Mouse (Mus musculus): ENCODE results near the gene Olfr624. TPM values are rescaled to one million over a fixed set of nuclear protein-coding genes. Genes with fewer than 3 reads are reported as not detected.

Gene Olfr624
- polyA plus RNA-seq (2015; fragmentation: Illumina TruSeq; extraction: RNeasy Lipid Tissue Mini Kit (QIAGEN cat#74804); ENCODE audit: insufficient read depth, low read depth, low replicate concordance) = not detected

DNA sequence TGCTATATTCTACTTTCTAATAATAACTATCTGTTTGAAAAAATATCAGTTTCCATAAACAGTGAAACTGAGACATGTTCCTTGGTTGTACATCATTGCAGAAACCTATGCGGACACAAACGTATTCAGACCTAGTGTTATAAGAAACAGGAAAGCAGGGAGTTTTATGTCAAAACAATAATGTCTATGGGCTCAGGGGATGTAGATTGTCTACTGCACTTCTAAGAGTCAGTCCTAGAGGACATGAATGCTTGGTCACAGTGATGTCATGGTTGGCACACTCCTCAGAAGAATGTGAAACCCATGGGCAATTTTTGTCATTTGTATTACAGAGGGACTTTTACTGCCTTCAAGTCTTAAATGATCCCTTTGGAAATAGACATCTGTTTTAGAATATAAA is at the start of gene Olfr624:
TSS of gene Olfr624 (minus strand) at position 101 of the 400 bp plus-strand sequence.

GRCm38 (mm10) chr7:103714371-103714770 is 43.4 kb upstream of the Olfr624 start, which contains the start of gene Olfr243:
Gene Olfr243 (plus strand): TSS chr7:103714671.

DNA sequence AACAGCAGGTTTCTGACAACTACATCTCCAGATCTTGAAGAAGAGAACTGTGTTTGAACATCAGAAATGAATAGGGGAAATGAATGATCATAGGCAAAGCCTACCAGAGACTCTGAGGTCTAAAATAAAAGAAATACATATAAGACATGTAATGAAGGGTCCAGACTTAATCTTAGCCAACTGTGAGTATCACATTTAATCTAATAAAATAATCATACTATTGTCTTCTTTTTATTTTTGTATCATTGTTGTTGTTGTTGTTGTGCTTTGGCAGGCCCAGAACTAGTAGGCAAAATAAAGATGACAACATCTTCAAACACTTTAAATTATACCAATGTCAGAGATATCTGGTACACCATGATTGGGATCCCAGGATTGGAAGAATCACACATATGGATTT is 11.4 kb upstream of the Olfr624 start, which contains the start of gene Olfr625-ps1:
TSS of gene Olfr625-ps1 (plus strand) at position 301 of the 400 bp plus-strand sequence.

DNA sequence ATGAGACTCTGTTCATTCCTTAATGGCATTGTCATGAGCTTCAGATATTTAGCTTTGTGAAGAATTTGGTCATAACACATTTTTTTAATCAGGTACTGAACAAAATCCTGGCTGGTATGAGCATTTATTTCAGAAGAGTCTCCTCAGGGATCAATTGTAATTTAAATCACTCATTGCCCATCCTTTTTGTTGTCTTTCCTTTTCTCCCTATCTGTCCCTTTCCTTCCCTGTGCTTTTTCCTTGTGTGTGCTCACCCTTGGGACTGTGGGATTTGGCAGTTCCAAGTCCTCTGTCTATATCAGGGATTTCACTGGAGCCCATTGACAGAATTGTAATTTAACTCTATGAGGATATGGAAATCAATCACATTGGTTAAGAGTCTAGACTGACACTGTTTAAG is 7.4 kb downstream of the Olfr624 start, which contains the start of gene Olfr623:
TSS of gene Olfr623 (minus strand) at position 101 of the 400 bp plus-strand sequence.

DNA sequence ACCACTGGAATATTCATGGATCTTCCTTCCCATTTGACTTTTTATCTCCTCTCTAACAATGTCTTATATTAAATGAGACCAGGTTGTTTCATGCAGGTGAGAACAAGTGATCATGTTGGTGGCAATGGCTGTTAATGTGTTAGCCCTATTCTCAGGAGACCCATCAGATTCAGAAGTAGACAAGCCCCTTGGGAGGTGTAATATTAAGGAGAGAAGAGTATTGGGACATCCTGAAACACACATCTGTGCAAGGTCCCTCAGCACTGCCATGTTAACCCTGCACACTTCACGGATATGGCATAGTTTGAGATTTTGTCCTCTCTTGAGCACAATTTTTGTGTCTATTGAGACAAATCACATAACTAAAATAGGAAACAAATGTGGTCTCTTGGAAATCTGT is 28.4 kb downstream of the Olfr624 start, which contains the start of gene Olfr622:
TSS of gene Olfr622 (minus strand) at position 101 of the 400 bp plus-strand sequence.

Other genes with a start within 250 kb of the Olfr624 start
- not detected for gene Olfr605, start 225.8 kb downstream of the Olfr624 start, polyA plus RNA-seq (2015; fragmentation: Illumina TruSeq; extraction: RNeasy Lipid Tissue Mini Kit (QIAGEN cat#74804); ENCODE audit: insufficient read depth, low read depth, low replicate concordance)
- gene Olfr606, start 222.1 kb downstream of the Olfr624 start, polyA plus RNA-seq (2015; fragmentation: Illumina TruSeq; extraction: RNeasy Lipid Tissue Mini Kit (QIAGEN cat#74804); ENCODE audit: insufficient read depth, low read depth, low replicate concordance) = not detected
- gene Olfr607, start 207.0 kb downstream of the Olfr624 start, polyA plus RNA-seq (2015; fragmentation: Illumina TruSeq; extraction: RNeasy Lipid Tissue Mini Kit (QIAGEN cat#74804); ENCODE audit: insufficient read depth, low read depth, low replicate concordance) = not detected
- not detected for gene Olfr608, start 201.3 kb downstream of the Olfr624 start, polyA plus RNA-seq (2015; fragmentation: Illumina TruSeq; extraction: RNeasy Lipid Tissue Mini Kit (QIAGEN cat#74804); ENCODE audit: insufficient read depth, low read depth, low replicate concordance)
- gene Olfr609, start 173.1 kb downstream of the Olfr624 start, polyA plus RNA-seq (2015; fragmentation: Illumina TruSeq; extraction: RNeasy Lipid Tissue Mini Kit (QIAGEN cat#74804); ENCODE audit: insufficient read depth, low read depth, low replicate concordance) = not detected
- gene Olfr610, start 159.1 kb downstream of the Olfr624 start, polyA plus RNA-seq (2015; fragmentation: Illumina TruSeq; extraction: RNeasy Lipid Tissue Mini Kit (QIAGEN cat#74804); ENCODE audit: insufficient read depth, low read depth, low replicate concordance) = not detected
- gene Olfr611, start 150.3 kb downstream of the Olfr624 start, polyA plus RNA-seq (2015; fragmentation: Illumina TruSeq; extraction: RNeasy Lipid Tissue Mini Kit (QIAGEN cat#74804); ENCODE audit: insufficient read depth, low read depth, low replicate concordance) = not detected
- not detected for gene Olfr612, start 128.5 kb downstream of the Olfr624 start, polyA plus RNA-seq (2015; fragmentation: Illumina TruSeq; extraction: RNeasy Lipid Tissue Mini Kit (QIAGEN cat#74804); ENCODE audit: insufficient read depth, low read depth, low replicate concordance)
- not detected for gene Olfr613, start 123.1 kb downstream of the Olfr624 start, polyA plus RNA-seq (2015; fragmentation: Illumina TruSeq; extraction: RNeasy Lipid Tissue Mini Kit (QIAGEN cat#74804); ENCODE audit: insufficient read depth, low read depth, low replicate concordance)
- gene Olfr615, start 115.1 kb downstream of the Olfr624 start, polyA plus RNA-seq (2015; fragmentation: Illumina TruSeq; extraction: RNeasy Lipid Tissue Mini Kit (QIAGEN cat#74804); ENCODE audit: insufficient read depth, low read depth, low replicate concordance) = not detected
- not detected for gene Olfr616, start 102.0 kb downstream of the Olfr624 start, polyA plus RNA-seq (2015; fragmentation: Illumina TruSeq; extraction: RNeasy Lipid Tissue Mini Kit (QIAGEN cat#74804); ENCODE audit: insufficient read depth, low read depth, low replicate concordance)
- gene Olfr617, start 98.1 kb downstream of the Olfr624 start, polyA plus RNA-seq (2015; fragmentation: Illumina TruSeq; extraction: RNeasy Lipid Tissue Mini Kit (QIAGEN cat#74804); ENCODE audit: insufficient read depth, low read depth, low replicate concordance) = not detected
- gene Olfr618, start 81.1 kb downstream of the Olfr624 start, polyA plus RNA-seq (2015; fragmentation: Illumina TruSeq; extraction: RNeasy Lipid Tissue Mini Kit (QIAGEN cat#74804); ENCODE audit: insufficient read depth, low read depth, low replicate concordance) = not detected
- gene Olfr619, start 70.6 kb downstream of the Olfr624 start, polyA plus RNA-seq (2015; fragmentation: Illumina TruSeq; extraction: RNeasy Lipid Tissue Mini Kit (QIAGEN cat#74804); ENCODE audit: insufficient read depth, low read depth, low replicate concordance) = not detected
- gene Olfr620, start 58.7 kb downstream of the Olfr624 start, polyA plus RNA-seq (2015; fragmentation: Illumina TruSeq; extraction: RNeasy Lipid Tissue Mini Kit (QIAGEN cat#74804); ENCODE audit: insufficient read depth, low read depth, low replicate concordance) = not detected
- gene Olfr622, start 28.5 kb downstream of the Olfr624 start, polyA plus RNA-seq (2015; fragmentation: Illumina TruSeq; extraction: RNeasy Lipid Tissue Mini Kit (QIAGEN cat#74804); ENCODE audit: insufficient read depth, low read depth, low replicate concordance) = not detected
- gene Olfr623, start 7.5 kb downstream of the Olfr624 start, polyA plus RNA-seq (2015; fragmentation: Illumina TruSeq; extraction: RNeasy Lipid Tissue Mini Kit (QIAGEN cat#74804); ENCODE audit: insufficient read depth, low read depth, low replicate concordance) = not detected
- gene Olfr625-ps1, start 11.5 kb upstream of the Olfr624 start, polyA plus RNA-seq (2015; fragmentation: Illumina TruSeq; extraction: RNeasy Lipid Tissue Mini Kit (QIAGEN cat#74804); ENCODE audit: insufficient read depth, low read depth, low replicate concordance) = not detected
- not detected for gene Olfr243, start 43.5 kb upstream of the Olfr624 start, polyA plus RNA-seq (2015; fragmentation: Illumina TruSeq; extraction: RNeasy Lipid Tissue Mini Kit (QIAGEN cat#74804); ENCODE audit: insufficient read depth, low read depth, low replicate concordance)
- gene Olfr628, start 59.2 kb upstream of the Olfr624 start, polyA plus RNA-seq (2015; fragmentation: Illumina TruSeq; extraction: RNeasy Lipid Tissue Mini Kit (QIAGEN cat#74804); ENCODE audit: insufficient read depth, low read depth, low replicate concordance) = not detected
- not detected for gene Olfr629, start 73.8 kb upstream of the Olfr624 start, polyA plus RNA-seq (2015; fragmentation: Illumina TruSeq; extraction: RNeasy Lipid Tissue Mini Kit (QIAGEN cat#74804); ENCODE audit: insufficient read depth, low read depth, low replicate concordance)
- gene Olfr630, start 86.1 kb upstream of the Olfr624 start, polyA plus RNA-seq (2015; fragmentation: Illumina TruSeq; extraction: RNeasy Lipid Tissue Mini Kit (QIAGEN cat#74804); ENCODE audit: insufficient read depth, low read depth, low replicate concordance) = not detected
- gene Olfr69, start 100.4 kb upstream of the Olfr624 start, polyA plus RNA-seq (2015; fragmentation: Illumina TruSeq; extraction: RNeasy Lipid Tissue Mini Kit (QIAGEN cat#74804); ENCODE audit: insufficient read depth, low read depth, low replicate concordance) = not detected
- gene Olfr68, start 108.5 kb upstream of the Olfr624 start, polyA plus RNA-seq (2015; fragmentation: Illumina TruSeq; extraction: RNeasy Lipid Tissue Mini Kit (QIAGEN cat#74804); ENCODE audit: insufficient read depth, low read depth, low replicate concordance) = not detected
- not detected for gene Olfr67, start 120.6 kb upstream of the Olfr624 start, polyA plus RNA-seq (2015; fragmentation: Illumina TruSeq; extraction: RNeasy Lipid Tissue Mini Kit (QIAGEN cat#74804); ENCODE audit: insufficient read depth, low read depth, low replicate concordance)
- gene Hbb-bt, start 142.8 kb upstream of the Olfr624 start, polyA plus RNA-seq (2015; fragmentation: Illumina TruSeq; extraction: RNeasy Lipid Tissue Mini Kit (QIAGEN cat#74804); ENCODE audit: insufficient read depth, low read depth, low replicate concordance) = 331 TPM
- 2,689 TPM for gene Hbb-bs, start 156.9 kb upstream of the Olfr624 start, polyA plus RNA-seq (2015; fragmentation: Illumina TruSeq; extraction: RNeasy Lipid Tissue Mini Kit (QIAGEN cat#74804); ENCODE audit: insufficient read depth, low read depth, low replicate concordance)
- gene Hbb-bh2, start 169.3 kb upstream of the Olfr624 start, polyA plus RNA-seq (2015; fragmentation: Illumina TruSeq; extraction: RNeasy Lipid Tissue Mini Kit (QIAGEN cat#74804); ENCODE audit: insufficient read depth, low read depth, low replicate concordance) = not detected
- gene Hbb-bh1, start 172.0 kb upstream of the Olfr624 start, polyA plus RNA-seq (2015; fragmentation: Illumina TruSeq; extraction: RNeasy Lipid Tissue Mini Kit (QIAGEN cat#74804); ENCODE audit: insufficient read depth, low read depth, low replicate concordance) = not detected
- gene Hbb-y, start 182.0 kb upstream of the Olfr624 start, polyA plus RNA-seq (2015; fragmentation: Illumina TruSeq; extraction: RNeasy Lipid Tissue Mini Kit (QIAGEN cat#74804); ENCODE audit: insufficient read depth, low read depth, low replicate concordance) = not detected
- not detected for gene Olfr66, start 215.1 kb upstream of the Olfr624 start, polyA plus RNA-seq (2015; fragmentation: Illumina TruSeq; extraction: RNeasy Lipid Tissue Mini Kit (QIAGEN cat#74804); ENCODE audit: insufficient read depth, low read depth, low replicate concordance)
- gene Olfr64, start 223.3 kb upstream of the Olfr624 start, polyA plus RNA-seq (2015; fragmentation: Illumina TruSeq; extraction: RNeasy Lipid Tissue Mini Kit (QIAGEN cat#74804); ENCODE audit: insufficient read depth, low read depth, low replicate concordance) = not detected
- not detected for gene Olfr65, start 232.3 kb upstream of the Olfr624 start, polyA plus RNA-seq (2015; fragmentation: Illumina TruSeq; extraction: RNeasy Lipid Tissue Mini Kit (QIAGEN cat#74804); ENCODE audit: insufficient read depth, low read depth, low replicate concordance)

Data from pancreas, adult 10 weeks (tissue).